Mouse (Mus musculus): ENCODE measurements around the gene Cfap20.

Cfap20 gene

DNA sequence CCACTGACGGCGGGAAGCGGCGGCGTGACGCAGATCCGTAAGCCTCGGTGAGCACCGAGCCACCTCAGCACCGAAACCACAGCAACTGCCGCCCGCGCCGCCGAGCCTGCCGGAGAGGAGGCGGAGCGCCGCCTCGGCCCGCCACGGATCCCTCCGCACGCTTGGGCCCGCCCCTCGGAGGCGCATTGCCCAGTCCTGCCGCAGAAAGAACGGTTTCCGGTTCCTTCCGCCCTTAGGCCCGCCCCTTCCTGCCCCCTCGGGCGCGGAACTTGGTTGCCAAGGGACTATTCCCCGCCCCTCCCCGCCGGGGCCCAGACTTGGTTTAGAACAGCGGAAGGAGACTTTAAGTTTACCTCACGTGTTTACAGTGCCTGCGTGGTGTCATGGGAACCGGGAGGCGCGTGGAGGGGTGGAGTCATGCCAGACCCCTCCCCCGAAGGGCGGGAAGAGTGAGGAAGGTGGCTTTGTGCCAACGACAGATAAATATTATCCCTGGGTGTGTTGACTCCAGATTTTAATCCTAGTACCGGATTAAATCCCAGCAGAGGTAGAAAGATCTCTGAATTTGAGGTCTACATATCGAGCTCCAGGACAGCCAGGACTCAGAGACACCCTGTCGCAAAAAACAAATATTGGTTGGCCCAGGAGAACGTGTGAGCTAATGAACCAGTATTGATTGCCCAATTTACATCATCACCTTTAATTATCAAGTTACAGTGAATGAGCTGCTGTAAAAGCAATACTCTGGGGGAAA lies at the start of gene Cfap20:
Gene Cfap20 (minus strand): TSS at position 184 of the 754 bp plus-strand sequence.
- DNase-seq (ENCODE audit: low spot score), result peak; percentile 98

DNA sequence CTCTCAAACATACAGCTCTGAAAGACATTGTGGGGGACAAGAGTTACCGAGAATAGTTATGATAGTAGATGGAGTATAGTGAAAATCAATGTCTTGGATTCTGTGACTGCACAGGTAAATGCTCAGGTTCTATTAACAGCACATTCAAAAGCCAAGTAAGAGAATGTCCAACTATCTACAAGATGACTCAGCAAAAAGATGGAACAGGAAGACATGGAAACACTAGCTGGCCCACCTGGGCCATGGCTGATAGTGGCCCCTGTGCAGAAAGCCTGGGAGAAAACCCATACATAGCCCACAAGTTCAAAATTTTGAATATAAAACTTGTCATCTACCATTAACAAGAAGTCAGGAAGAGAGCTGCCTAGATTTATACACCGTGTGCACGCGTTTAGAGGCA lies 35.3 kb upstream of the Cfap20 start:
- no peak for DNase-seq (ENCODE audit: low spot score)

DNA sequence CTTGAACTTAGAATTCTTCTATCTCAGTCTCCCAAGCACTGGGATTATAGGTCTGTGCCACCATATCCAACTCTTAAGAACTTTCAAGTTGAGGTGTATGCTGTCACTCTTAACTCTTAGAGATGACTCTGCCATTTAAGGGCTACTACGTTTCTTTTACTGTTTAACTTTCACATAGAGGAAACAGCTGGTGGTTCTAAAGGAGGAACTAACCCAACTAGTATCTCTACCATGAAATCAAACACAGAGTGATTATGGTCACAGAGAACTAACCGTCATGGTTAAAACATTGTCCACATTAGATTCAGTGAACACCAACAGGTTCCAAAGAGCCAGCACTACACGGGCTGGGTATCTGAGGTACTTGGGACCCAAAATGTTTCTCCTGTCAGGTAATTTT lies 34.3 kb upstream of the Cfap20 start:
- DNase-seq (ENCODE audit: low spot score), result no peak

GRCm38 (mm10) chr8:95466543-95466942 lies 31.9 kb upstream of the Cfap20 start:
- no peak for DNase-seq (ENCODE audit: low spot score)

DNA sequence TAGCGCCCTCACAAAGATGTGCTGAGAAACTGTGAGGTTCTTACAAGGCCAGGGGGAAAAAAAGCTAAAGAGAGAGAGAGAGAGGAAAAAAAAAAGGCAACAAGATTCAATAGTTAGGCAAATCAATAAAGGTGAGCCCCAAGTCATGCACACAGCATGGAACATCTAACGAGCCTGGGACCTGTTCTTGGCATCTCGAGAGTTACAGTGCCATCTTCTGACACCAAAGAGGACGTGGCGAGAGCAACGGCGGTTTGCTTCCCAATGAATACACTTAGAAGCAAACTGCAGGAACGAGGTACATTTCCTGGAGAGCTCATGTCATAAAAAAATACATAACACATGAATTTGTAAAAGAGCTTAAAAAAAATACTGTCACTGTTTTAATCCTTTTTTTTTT lies 17.8 kb upstream of the Cfap20 start:
- no peak for DNase-seq (ENCODE audit: low spot score)

DNA sequence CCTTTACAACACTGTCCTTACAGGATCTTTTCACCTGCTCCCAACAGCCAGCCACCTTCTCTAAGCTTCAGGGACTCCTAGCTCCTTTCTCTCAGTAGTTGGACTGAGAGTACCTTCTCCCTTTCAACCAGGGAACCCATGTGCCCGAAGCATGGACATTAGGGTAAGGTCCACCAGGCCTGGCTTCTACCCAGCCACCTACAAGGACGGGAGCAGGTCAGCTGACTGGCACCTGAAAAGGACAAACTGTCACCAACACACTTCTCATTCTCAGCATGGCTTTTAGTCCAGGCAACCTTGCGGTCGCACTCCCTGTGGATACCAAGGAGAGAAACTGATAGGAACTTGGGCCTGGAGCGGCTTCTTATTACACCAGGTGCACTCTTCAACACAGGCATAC lies 15.6 kb upstream of the Cfap20 start:
- no peak for DNase-seq (ENCODE audit: low spot score)

DNA sequence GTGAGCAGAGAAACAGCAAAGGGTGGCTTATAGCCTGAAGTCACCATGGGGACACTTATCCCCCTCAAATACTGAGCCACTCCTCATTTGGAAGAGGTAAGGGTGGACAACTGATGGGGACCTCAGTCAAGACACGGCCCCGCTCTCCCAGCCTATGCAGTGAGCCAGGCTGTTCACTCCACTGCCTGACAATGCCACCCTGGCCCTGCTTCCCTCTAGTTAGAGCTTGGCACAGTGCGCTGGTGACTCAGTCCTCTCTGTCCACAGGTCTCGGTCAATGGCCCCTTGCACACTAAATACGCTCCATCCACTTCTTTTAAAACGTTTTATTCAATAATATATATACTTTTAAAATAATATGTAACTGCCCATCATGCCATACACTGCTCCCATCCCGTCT lies 13.0 kb upstream of the Cfap20 start:
- no peak for DNase-seq (ENCODE audit: low spot score)

- no peak for DNase-seq (ENCODE audit: low spot score)
Observed at GRCm38 (mm10) chr8:95445042-95445441, 10.4 kb upstream of the Cfap20 start.

DNA sequence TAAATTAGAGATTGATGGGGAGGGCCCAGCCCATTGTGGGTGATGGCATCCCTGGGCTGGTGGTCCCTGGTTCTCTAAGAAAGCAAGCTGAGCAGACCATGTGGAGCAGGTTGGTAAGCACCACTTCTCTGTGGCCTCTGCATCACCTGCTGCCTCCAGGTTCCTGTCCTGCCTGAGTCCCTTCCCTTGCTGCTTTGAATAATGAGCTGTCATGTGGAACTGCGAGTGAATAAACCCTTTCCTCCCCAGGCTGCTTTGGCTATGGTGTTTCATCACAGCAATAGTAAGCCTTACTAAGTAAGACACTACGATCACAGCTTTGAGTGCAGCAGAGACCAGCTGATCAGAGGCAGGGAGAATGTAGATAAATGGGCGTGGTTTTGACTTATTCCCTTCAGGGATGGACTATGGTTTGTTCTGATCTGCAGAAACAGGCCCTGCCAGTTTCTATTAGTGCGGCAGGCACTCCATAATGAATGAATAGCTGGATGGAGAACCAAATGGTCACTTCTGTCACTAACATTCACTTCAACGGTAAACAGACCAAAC lies 6.9 kb upstream of the Cfap20 start:
- DNase-seq (ENCODE audit: low spot score), result no peak

- DNase-seq (ENCODE audit: low spot score), result peak; percentile 40
Observed at GRCm38 (mm10) chr8:95440168-95440709, 5.6 kb upstream of the Cfap20 start.

GRCm38 (mm10) chr8:95439421-95439820 lies 4.8 kb upstream of the Cfap20 start:
- DNase-seq (ENCODE audit: low spot score), result peak; percentile 27

GRCm38 (mm10) chr8:95437341-95437992 lies 2.8 kb upstream of the Cfap20 start:
- DNase-seq (ENCODE audit: low spot score), result no peak

- DNase-seq (ENCODE audit: low spot score), result no peak
Observed at GRCm38 (mm10) chr8:95435930-95436329, 1.3 kb upstream of the Cfap20 start.

GRCm38 (mm10) chr8:95435471-95435870 lies 802 bp upstream of the Cfap20 start:
- DNase-seq (ENCODE audit: low spot score), result no peak

DNA sequence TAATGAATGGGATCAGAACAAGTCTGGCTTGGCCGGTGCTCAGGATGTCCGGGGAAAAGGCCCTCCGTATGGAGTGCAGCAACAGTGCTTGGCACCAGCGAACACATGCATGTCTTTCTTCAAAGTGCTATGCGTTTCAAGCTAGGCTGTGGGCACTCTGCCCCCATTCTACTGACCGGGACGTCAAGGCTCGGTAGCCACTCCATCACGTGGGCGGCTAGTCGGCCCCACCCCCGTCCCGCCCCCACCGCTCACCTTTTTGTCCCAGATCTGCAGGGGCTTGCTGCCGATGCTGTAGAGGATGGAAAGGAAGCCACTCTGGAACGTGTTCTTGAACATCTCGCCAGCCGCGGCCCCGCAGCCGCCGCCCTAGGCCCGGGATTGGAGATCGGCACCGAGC lies 436 bp downstream of the Cfap20 start:
- DNase-seq (ENCODE audit: low spot score), result no peak

DNA sequence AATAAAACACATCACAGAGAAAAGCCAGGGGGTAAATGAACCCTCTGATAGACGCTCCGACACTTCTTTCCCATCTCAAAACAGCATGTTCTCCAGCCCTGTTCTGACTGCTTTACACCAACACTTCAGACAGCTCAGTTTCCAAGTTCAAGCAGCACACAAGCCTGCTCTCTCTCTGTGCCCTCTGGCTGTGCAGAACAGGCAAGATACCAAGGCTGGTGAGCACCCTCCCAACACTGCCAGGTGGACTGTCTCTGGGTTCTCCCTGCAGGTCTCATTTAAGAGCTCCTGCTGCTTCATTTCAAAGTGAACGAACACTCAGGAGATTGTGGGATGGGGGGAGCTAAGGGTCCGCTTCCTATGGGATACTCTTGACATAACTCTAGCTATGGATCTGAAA lies 1.5 kb downstream of the Cfap20 start:
- no peak for DNase-seq (ENCODE audit: low spot score)

DNA sequence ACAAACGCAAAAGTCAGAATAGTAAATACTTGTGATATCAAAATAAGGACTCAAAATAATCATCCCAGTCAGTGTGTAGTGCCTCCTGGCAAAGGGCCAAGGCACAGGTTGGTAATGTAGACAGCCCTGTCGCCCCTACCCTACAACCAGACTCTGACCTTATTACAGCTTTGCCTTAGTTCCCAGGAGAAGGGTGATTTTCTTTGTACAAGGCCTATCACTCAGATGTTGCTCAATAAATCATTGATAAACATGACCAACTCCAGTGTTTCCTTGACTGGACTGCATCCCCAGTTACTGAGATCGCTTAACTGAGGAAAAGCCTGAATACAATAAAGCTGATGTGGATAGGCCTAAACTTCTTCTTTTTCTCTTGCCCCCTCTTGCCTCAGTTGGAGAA lies 2.2 kb downstream of the Cfap20 start:
- no peak for DNase-seq (ENCODE audit: low spot score)

GRCm38 (mm10) chr8:95429945-95430344 lies 4.7 kb downstream of the Cfap20 start:
- DNase-seq (ENCODE audit: low spot score), result no peak

GRCm38 (mm10) chr8:95427594-95428535 lies 6.8 kb downstream of the Cfap20 start:
- peak; percentile 74 for DNase-seq (ENCODE audit: low spot score)

GRCm38 (mm10) chr8:95426781-95427281 lies 7.8 kb downstream of the Cfap20 start:
- no peak for DNase-seq (ENCODE audit: low spot score)

DNA sequence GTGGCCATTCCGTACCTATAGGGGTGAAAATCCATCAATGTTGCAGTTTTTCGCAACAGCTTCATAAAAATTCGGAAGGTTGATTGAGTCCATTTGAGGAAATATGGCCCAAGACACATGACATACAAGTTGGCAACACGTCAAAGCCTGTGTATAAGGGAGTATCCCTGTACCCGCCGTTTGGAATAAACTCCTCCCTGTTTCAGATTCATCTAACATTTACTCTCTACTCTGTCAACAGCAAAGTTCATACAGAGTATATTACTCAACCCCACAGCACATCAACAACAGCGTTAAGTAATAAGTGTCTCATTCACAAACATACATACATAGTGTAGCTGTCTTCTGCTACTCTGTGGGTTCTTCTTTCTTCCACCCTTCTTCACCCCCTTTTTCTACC lies 10.0 kb downstream of the Cfap20 start:
- no peak for DNase-seq (ENCODE audit: low spot score)

Data from c-Kit-positive CD71-positive TER-119-positive erythroid progenitor cells, embryonic 14.5 days (primary cell).